In genomic region chrX:142387634-142388033, GRCm38 (mm10) we compare ENCODE assay signal across 17 mouse cellular contexts. TPM values are rescaled to one million over a fixed set of nuclear protein-coding genes. Genes with fewer than 3 reads are reported as not detected.
DNase-seq lines count a peak whose midpoint lies in the region; ATAC-seq and TF ChIP-seq lines count a peak whose summit lies in the region.
"Had no signal": no experiment of that assay in that cellular context is flagged by ENCODE, and none has a peak within 500 bp of the region (broad histone marks: within the 10 kb centered on the region; RNA-seq: fewer than 3 reads in every experiment).

No protein-coding gene starts in this region.

- H3K9me3 ChIP-seq in intestine, postnatal 0 days (ENCODE audit: control insufficient read depth) = no peaks in the 10 kb centered on the region
- no peaks in the 10 kb centered on the region for H3K9me3 ChIP-seq in intestine, embryonic 15.5 days
- no peaks in the 10 kb centered on the region for H3K9me3 ChIP-seq in stomach, postnatal 0 days (ENCODE audit: control insufficient read depth, low read length)
- H3K9me3 ChIP-seq: embryonic facial prominence, embryonic 10.5 days; heart, embryonic 12.5 days; kidney, embryonic 15.5 days; midbrain, embryonic 12.5 days had no signal

- H3K36me3 ChIP-seq in intestine, postnatal 0 days (ENCODE audit: control insufficient read depth, insufficient read depth) = no peaks in the 10 kb centered on the region
- no peaks in the 10 kb centered on the region for H3K36me3 ChIP-seq in intestine, embryonic 15.5 days
- no peaks in the 10 kb centered on the region for H3K36me3 ChIP-seq in stomach, postnatal 0 days (ENCODE audit: control insufficient read depth, insufficient read depth, low read length)
- H3K36me3 ChIP-seq: embryonic facial prominence, embryonic 10.5 days; heart, embryonic 12.5 days; kidney, embryonic 15.5 days; midbrain, embryonic 12.5 days had no signal

- TF ChIP-seq CTCF in intestine, postnatal 0 days (IDR thresholded peaks at IDR 0.05; ENCODE audit: low read depth) = peak; percentile 35
- 0 out of 2 replicates have a peak, but pooled peaks have one; percentile 18 for TF ChIP-seq CTCF in lung, adult 2 months (IDR thresholded peaks at IDR 0.05; ENCODE audit: insufficient read depth, low read length)
- TF ChIP-seq CTCF in stomach, postnatal 0 days (IDR thresholded peaks at IDR 0.05; ENCODE audit: low read depth) = peak; percentile 47

- TF ChIP-seq EP300 in stomach, postnatal 0 days (optimal IDR thresholded peaks at IDR 0.05) = no peak

- 96% methylated on average over 1 of the region's 1 CpGs for WGBS in intestine, postnatal 0 days
- 95% methylated on average over 1 of the region's 1 CpGs for WGBS in intestine, embryonic 15.5 days
- 81% methylated on average over 1 of the region's 1 CpGs for WGBS in lung, adult 2 months
- WGBS in stomach, postnatal 0 days = 100% methylated on average over 1 of the region's 1 CpGs

- DNase-seq in lung, adult 2 months = no peak
- DNase-seq in lung, postnatal 36 days = no peak
- peak; percentile 11 for DNase-seq in R1 (ENCODE audit: low read depth, low spot score)
- no peak for DNase-seq in stomach, postnatal 0 days (ENCODE audit: low spot score)
- DNase-seq in cerebellum, adult 9-10 months = no peak
- DNase-seq in B cell, adult 2 months = no peak
- DNase-seq: cerebellum, postnatal 25 days; heart, postnatal 4 days; thymus, postnatal 4 days had no signal

- no peaks in the 10 kb centered on the region for H3K4me1 ChIP-seq in intestine, postnatal 0 days (replicated peaks; ENCODE audit: control insufficient read depth, insufficient read depth, low read length)
- H3K4me1 ChIP-seq in intestine, embryonic 15.5 days (replicated peaks) = no peaks in the 10 kb centered on the region
- H3K4me1 ChIP-seq in lung, adult 2 months (ENCODE audit: control insufficient read depth, insufficient read depth, low read length) = peaks cover under 1% of the 10 kb centered on the region; the same call in 1 of the 2 replicates
- H3K4me1 ChIP-seq in stomach, postnatal 0 days (replicated peaks; ENCODE audit: control insufficient read depth, insufficient read depth) = no peaks in the 10 kb centered on the region
- H3K4me1 ChIP-seq: heart, embryonic 12.5 days; midbrain, embryonic 12.5 days had no signal

- no peak for TF ChIP-seq POLR2A in lung, adult 2 months (IDR thresholded peaks at IDR 0.05; ENCODE audit: borderline replicate concordance, extremely low read depth, low read depth, low read length)

- no peak for ATAC-seq in intestine, postnatal 0 days
- ATAC-seq in intestine, embryonic 15.5 days = no peak
- ATAC-seq in stomach, postnatal 0 days (ENCODE audit: low FRiP score, low TSS enrichment) = no peak
- ATAC-seq: forebrain, embryonic 14.5 days; hindbrain, postnatal 0 days had no signal

- H3K27ac ChIP-seq in intestine, postnatal 0 days (ENCODE audit: low read depth, low read length) = no peak overlapping the region
- H3K27ac ChIP-seq in intestine, embryonic 15.5 days = no peak overlapping the region
- H3K27ac ChIP-seq in stomach, postnatal 0 days (replicated peaks) = no peak overlapping the region
- H3K27ac ChIP-seq: embryonic facial prominence, embryonic 10.5 days; hindbrain, postnatal 0 days; kidney, embryonic 15.5 days; midbrain, embryonic 12.5 days had no signal

- H3K27me3 ChIP-seq in intestine, postnatal 0 days (replicated peaks; ENCODE audit: control insufficient read depth, insufficient read depth, low read length) = no peaks in the 10 kb centered on the region
- H3K27me3 ChIP-seq in intestine, embryonic 15.5 days (replicated peaks) = peaks cover 3% of the 10 kb centered on the region; the same call in 1 of the 2 replicates
- H3K27me3 ChIP-seq in stomach, postnatal 0 days (ENCODE audit: control insufficient read depth, insufficient read depth, low read length) = no peaks in the 10 kb centered on the region

- no peak overlapping the region for H3K4me2 ChIP-seq in intestine, postnatal 0 days (replicated peaks; ENCODE audit: low read depth)
- H3K4me2 ChIP-seq in intestine, embryonic 15.5 days (replicated peaks) = no peak overlapping the region
- no peak overlapping the region for H3K4me2 ChIP-seq in stomach, postnatal 0 days (replicated peaks; ENCODE audit: low read depth)
- H3K4me2 ChIP-seq: heart, embryonic 12.5 days; kidney, embryonic 15.5 days; midbrain, embryonic 12.5 days had no signal

- no peak overlapping the region for H3K9ac ChIP-seq in intestine, postnatal 0 days (ENCODE audit: low read depth, low read length)
- H3K9ac ChIP-seq in intestine, embryonic 15.5 days = no peak overlapping the region
- H3K9ac ChIP-seq in stomach, postnatal 0 days (ENCODE audit: low read length) = no peak overlapping the region
- H3K9ac ChIP-seq: heart, embryonic 12.5 days; kidney, embryonic 15.5 days; midbrain, embryonic 12.5 days had no signal

- no peak overlapping the region for H3K4me3 ChIP-seq in intestine, postnatal 0 days (ENCODE audit: low read depth, low read length)
- H3K4me3 ChIP-seq in intestine, embryonic 15.5 days (replicated peaks) = no peak overlapping the region
- no peak overlapping the region for H3K4me3 ChIP-seq in lung, adult 2 months (replicated peaks; ENCODE audit: extremely low read depth, low read depth, low read length)
- H3K4me3 ChIP-seq in stomach, postnatal 0 days (ENCODE audit: low read depth, low read length) = no peak overlapping the region
- H3K4me3 ChIP-seq: embryonic facial prominence, embryonic 10.5 days; heart, embryonic 12.5 days; kidney, embryonic 15.5 days; midbrain, embryonic 12.5 days had no signal

RNA-seq across cellular contexts. Expression of gene Acsl4, which starts 2.7 kb away (rescaled TPM):
- 4.3 and 4.5 TPM in 2 replicates for polyA plus RNA-seq in intestine, postnatal 0 days (2015; fragmentation: Nextera tagmentation; extraction: Ambion mirVana)
- 10.9 and 12.6 TPM in 2 replicates for polyA plus RNA-seq in intestine, embryonic 15.5 days (2015; fragmentation: Nextera tagmentation; extraction: Ambion mirVana)
- 11.6 and 17.8 TPM in 2 replicates for polyA plus RNA-seq in lung, adult 2 months (2012; rRNA removed)
- polyA plus RNA-seq in stomach, postnatal 0 days (2015; fragmentation: Nextera tagmentation; extraction: Ambion mirVana) = 7.9 and 9.1 TPM in 2 replicates
